Comparison of ENCODE assay signal across 8 mouse cellular contexts in the genomic region with DNA sequence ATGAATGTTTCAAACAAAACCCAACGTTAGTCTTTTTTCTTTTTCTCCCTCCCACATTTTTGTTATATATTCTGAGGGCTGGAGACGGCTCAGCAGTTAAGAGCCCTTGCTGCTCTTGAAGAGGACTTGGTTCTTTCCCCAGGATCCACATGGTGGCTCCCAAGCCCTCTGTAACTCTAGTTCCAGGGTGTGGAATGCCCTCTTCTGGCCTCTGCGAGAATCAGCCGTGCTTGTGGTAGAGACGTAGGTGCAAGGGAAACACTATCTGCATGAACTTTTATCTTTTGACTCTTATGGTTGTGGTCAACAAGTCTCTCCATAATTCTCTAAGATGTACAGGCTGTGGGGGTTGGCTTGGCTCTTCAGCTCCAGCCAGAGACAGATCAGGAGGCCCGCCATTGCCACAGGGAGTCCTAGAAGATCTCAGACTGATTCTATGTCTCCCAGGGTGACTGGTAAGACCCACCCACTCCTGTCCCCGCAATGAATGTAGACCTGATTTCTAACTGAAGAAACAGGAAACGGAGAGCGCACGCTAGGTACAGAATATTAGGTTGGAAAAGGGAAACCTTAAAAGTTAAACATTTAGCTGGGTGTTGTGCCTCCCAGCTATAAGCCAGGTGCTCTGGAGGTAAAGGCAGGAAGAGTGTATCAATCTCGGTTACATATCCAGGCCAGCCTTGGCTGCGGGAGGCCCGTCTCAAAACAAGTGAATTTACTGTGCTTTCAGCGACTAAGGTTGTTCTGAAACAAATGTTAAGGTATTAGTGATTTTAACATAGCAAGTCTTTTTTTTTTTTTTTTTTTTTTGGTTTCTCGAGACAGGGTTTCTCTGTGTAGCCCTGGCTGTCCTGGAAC. TPM values are rescaled to one million over a fixed set of nuclear protein-coding genes. Genes with fewer than 3 reads are reported as not detected.
DNase-seq lines count a peak whose midpoint lies in the region; ATAC-seq lines count a peak whose summit lies in the region.

No protein-coding gene starts in this region.

- peak overlapping the region; percentile 39; the same call in 1 of the 2 replicates for H3K27ac ChIP-seq in liver, embryonic 16.5 days (ENCODE audit: low read length)

- peak; percentile 85 for ATAC-seq in common myeloid progenitor, adult 5-6 weeks (replicated peaks; ENCODE audit: low read depth, poor library complexity, severe bottlenecking)
- peak; percentile 49 for ATAC-seq in liver, embryonic 16.5 days (ENCODE audit: low read depth)

- peak overlapping the region; percentile 19; the same call in 1 of the 2 replicates for H3K4me2 ChIP-seq in liver, embryonic 16.5 days (ENCODE audit: low read depth, low read length)

- H3K4me1 ChIP-seq in liver, embryonic 16.5 days (ENCODE audit: control insufficient read depth, low read depth, low read length), result peaks cover 26% of the 10 kb centered on the region

- peak; percentile 54 to 59 for DNase-seq in left cerebral cortex, postnatal 25 days (ENCODE audit: low spot score in 2 of 2)
- no peak for DNase-seq in left cerebral cortex, adult 8-10 months (ENCODE audit: low spot score in 2 of 2)
- peak; percentile 75 for DNase-seq in MN1 (ENCODE audit: low spot score)
- peak; percentile 71 for DNase-seq in induced T-regulatory cell, adult 2 months (ENCODE audit: low read depth)
- peak; percentile 41 for DNase-seq in skeletal muscle tissue, adult 2 months (ENCODE audit: low read depth, low spot score)
- DNase-seq in neural tube, embryonic 10.5 days (ENCODE audit: extremely low spot score, low spot score), result no peak

- H3K36me3 ChIP-seq in liver, embryonic 16.5 days (ENCODE audit: control insufficient read depth, insufficient read depth), result no peaks in the 10 kb centered on the region

- H3K9me3 ChIP-seq in liver, embryonic 16.5 days (replicated peaks; ENCODE audit: control insufficient read depth, low read length), result no peaks in the 10 kb centered on the region

- no peaks in the 10 kb centered on the region for H3K27me3 ChIP-seq in liver, embryonic 16.5 days (ENCODE audit: control insufficient read depth, insufficient read depth, low read depth, low read length)

- no peak overlapping the region for H3K4me3 ChIP-seq in liver, embryonic 16.5 days (ENCODE audit: low read depth, low read length)

- no peak overlapping the region for H3K9ac ChIP-seq in liver, embryonic 16.5 days (ENCODE audit: low read depth, low read length)

- intact Hi-C loops in left cerebral cortex, postnatal 25 days (cut with DNase I), result loop anchor here (5.0 kb wide), 1 partner anchor 381 kb away; no protein-coding TSS in a partner anchor

- 28% methylated on average over 14 of the region's 15 CpGs for WGBS in liver, embryonic 16.5 days (ENCODE audit: insufficient replicate concordance)

RNA-seq across cellular contexts. Expression of a gene that starts 14.7 kb away (rescaled TPM):
- total RNA-seq in left cerebral cortex, postnatal 25 days (2021), result 10 to 100 TPM; 31.0 to 31.3 TPM
- 10 to 100 TPM; 29.2 to 31.7 (median 30.3) TPM for total RNA-seq in left cerebral cortex, adult 8-10 months (2022)
- 8.1 and 8.7 TPM in 2 replicates for total RNA-seq in common myeloid progenitor, adult 5-6 weeks (2017)
- 2.3 and 2.5 TPM in 2 replicates for polyA plus RNA-seq in liver, embryonic 16.5 days (2015; fragmentation: Nextera tagmentation; extraction: Ambion mirVana)

RNA-seq across cellular contexts. Expression of a gene that starts 20.9 kb away (rescaled TPM):
- 10 to 100 TPM; 53.4 to 57.5 TPM for total RNA-seq in left cerebral cortex, postnatal 25 days (2021)
- 10 to 100 TPM; 44.9 to 54.3 (median 51.9) TPM for total RNA-seq in left cerebral cortex, adult 8-10 months (2022)
- 67.0 and 76.1 TPM in 2 replicates for total RNA-seq in common myeloid progenitor, adult 5-6 weeks (2017)
- polyA plus RNA-seq in liver, embryonic 16.5 days (2015; fragmentation: Nextera tagmentation; extraction: Ambion mirVana), result 20.3 and 20.7 TPM in 2 replicates

Comparison
In these comparisons a context has a peak if more than half of its experiments do, and no peak if none do; other contexts are left out.
1. DNase-seq: peak in left cerebral cortex, postnatal 25 days (2 of 2), MN1 (single experiment), induced T-regulatory cell, adult 2 months (single experiment) and skeletal muscle tissue, adult 2 months (single experiment); none in left cerebral cortex, adult 8-10 months (0 of 2) and neural tube, embryonic 10.5 days (single experiment).